Mouse (Mus musculus) 3T3-L1 (cell line): ENCODE data around the gene Ptger3.

Experiments used
- DNase-seq: peaks from one replicate; pipeline ENCODE4 v3.0.0-alpha.2; 2015; ENCODE audit warnings: low read depth, low spot score

Ptger3 gene

GRCm38 (mm10) chr3:157566725-157567565 lies at the start of gene Ptger3:
Gene Ptger3, plus strand, starts transcription at chr3:157566892.
- DNase-seq, result no peak

GRCm38 (mm10) chr3:157517992-157518391 lies 48.7 kb upstream of the Ptger3 start:
- DNase-seq, result no peak

GRCm38 (mm10) chr3:157520433-157520832 lies 46.3 kb upstream of the Ptger3 start:
- peak; percentile 77 for DNase-seq

- no peak for DNase-seq
These were observed 42.9 kb upstream of the Ptger3 start for GRCm38 (mm10) chr3:157523834-157524233.

GRCm38 (mm10) chr3:157531585-157531984 lies 35.1 kb upstream of the Ptger3 start:
- no peak for DNase-seq

- peak; percentile 94 for DNase-seq
These were observed 32.5 kb upstream of the Ptger3 start, which contains the start of gene Zranb2 for GRCm38 (mm10) chr3:157533964-157534785. Gene Zranb2, plus strand, starts transcription at chr3:157534160.

- DNase-seq, result peak; percentile 70
These were observed 31.8 kb upstream of the Ptger3 start for GRCm38 (mm10) chr3:157534786-157535415.

GRCm38 (mm10) chr3:157549323-157549722 lies 17.4 kb upstream of the Ptger3 start:
- DNase-seq, result no peak

- peak; percentile 34 for DNase-seq
These were observed 16.7 kb upstream of the Ptger3 start for GRCm38 (mm10) chr3:157549758-157550600.

GRCm38 (mm10) chr3:157565196-157565595 lies 1.5 kb upstream of the Ptger3 start:
- peak; percentile 85 for DNase-seq

GRCm38 (mm10) chr3:157567566-157568132 lies 957 bp downstream of the Ptger3 start:
- no peak for DNase-seq

GRCm38 (mm10) chr3:157572011-157572410 lies 5.3 kb downstream of the Ptger3 start:
- peak; percentile 64 for DNase-seq

- no peak for DNase-seq
These were observed 9.0 kb downstream of the Ptger3 start for GRCm38 (mm10) chr3:157575441-157576342.

- DNase-seq, result no peak
These were observed 9.6 kb downstream of the Ptger3 start for GRCm38 (mm10) chr3:157576343-157576722.

- DNase-seq, result no peak
These were observed 10.2 kb downstream of the Ptger3 start for GRCm38 (mm10) chr3:157576862-157577261.

- DNase-seq, result no peak
These were observed 11.9 kb downstream of the Ptger3 start for GRCm38 (mm10) chr3:157578469-157579170.

- no peak for DNase-seq
These were observed 12.7 kb downstream of the Ptger3 start for GRCm38 (mm10) chr3:157579376-157579775.

GRCm38 (mm10) chr3:157580299-157580698 lies 13.6 kb downstream of the Ptger3 start:
- no peak for DNase-seq

- DNase-seq, result no peak
These were observed 15.1 kb downstream of the Ptger3 start for GRCm38 (mm10) chr3:157581755-157582154.
